Mouse (Mus musculus): Measurements from ENCODE around the gene Nosip. TPM values are rescaled to one million over a fixed set of nuclear protein-coding genes. Genes with fewer than 3 reads are reported as not detected.

Gene Nosip
- total and polyA plus RNA-seq, 2 experiments = 22.8 to 35.8 TPM

DNA sequence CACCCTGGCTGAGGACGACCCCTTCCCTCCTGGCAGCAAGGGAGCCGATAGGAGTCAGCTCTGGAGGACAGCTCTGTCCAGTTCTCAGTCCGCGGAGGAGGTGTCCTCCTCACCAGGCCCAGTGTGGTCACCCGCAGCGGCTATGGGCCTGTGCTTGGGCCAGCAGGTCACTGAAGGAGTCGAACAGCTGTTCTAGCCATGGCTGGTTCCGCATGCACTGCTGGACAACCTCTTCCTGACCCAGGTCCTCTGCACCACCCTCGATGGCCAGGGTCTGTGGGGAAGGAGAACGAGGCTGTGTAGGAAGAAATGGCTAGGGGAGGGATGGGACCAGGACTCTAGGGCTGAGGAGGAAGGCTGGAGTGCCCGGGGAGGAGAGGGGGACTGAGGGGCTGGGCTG, 33.9 kb upstream of the Nosip start:
- H3K27ac ChIP-seq (replicated peaks; ENCODE audit: insufficient read depth, low read depth, low read length) = no peak overlapping the region
- peaks cover 13% of the 10 kb centered on the region; the same call in 1 of the 2 replicates for H3K36me3 ChIP-seq (ENCODE audit: control insufficient read depth, insufficient read depth, low read length)
- H3K79me2 ChIP-seq (ENCODE audit: control insufficient read depth, insufficient read depth, low read length) = no peaks in the 10 kb centered on the region
- H3K4me3 ChIP-seq (ENCODE audit: insufficient read depth, low read depth, low read length) = no peak overlapping the region
- TF ChIP-seq CTCF (IDR thresholded peaks at IDR 0.05; ENCODE audit: low read depth, low read length) = no peak
- no peak for TF ChIP-seq POLR2A (IDR thresholded peaks at IDR 0.05; ENCODE audit: extremely low read depth, insufficient read depth, low read length)
- 90% methylated on average over 11 of the region's 11 CpGs for WGBS
- no peak for DNase-seq (ENCODE audit: extremely low read depth, low read depth, low spot score)
- H3K9ac ChIP-seq (ENCODE audit: low read depth, low read length) = no peak overlapping the region
- peaks cover 7% of the 10 kb centered on the region for H3K4me1 ChIP-seq (ENCODE audit: control insufficient read depth, insufficient read depth, low read length)
- H3K27me3 ChIP-seq (ENCODE audit: control insufficient read depth, insufficient read depth, low read length) = no peaks in the 10 kb centered on the region

- WGBS = 91% methylated on average over 6 of the region's 6 CpGs
- H3K27ac ChIP-seq (replicated peaks; ENCODE audit: insufficient read depth, low read depth, low read length) = no peak overlapping the region
Measured at GRCm38 (mm10) chr7:45029995-45030394, 32.2 kb upstream of the Nosip start.

DNA sequence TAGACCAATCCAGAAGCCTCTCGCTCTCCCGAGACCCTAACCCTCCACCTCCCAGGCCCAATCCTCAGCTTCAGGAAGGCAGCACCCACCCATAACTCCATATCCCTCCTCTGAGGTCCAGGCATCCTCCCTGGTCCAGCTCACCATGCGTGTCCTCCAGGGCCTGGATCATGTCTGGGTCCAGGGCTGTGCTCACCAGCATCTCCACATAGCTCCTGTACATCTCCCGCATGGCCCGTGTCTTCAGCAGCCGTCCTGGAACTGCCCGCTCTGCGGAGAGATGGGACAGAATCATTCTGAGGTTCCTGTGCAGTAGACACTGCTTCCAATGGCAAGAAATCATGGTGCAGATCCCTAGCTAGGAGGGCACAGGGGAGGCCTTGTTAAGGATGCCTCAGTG, 31.4 kb upstream of the Nosip start:
- TF ChIP-seq CTCF (IDR thresholded peaks at IDR 0.05; ENCODE audit: low read depth, low read length) (no peak), POLR2A (IDR thresholded peaks at IDR 0.05; ENCODE audit: extremely low read depth, insufficient read depth, low read length) (no peak)
- H3K4me3 ChIP-seq (ENCODE audit: insufficient read depth, low read depth, low read length) = no peak overlapping the region
- no peaks in the 10 kb centered on the region for H3K4me1 ChIP-seq (ENCODE audit: control insufficient read depth, insufficient read depth, low read length)
- DNase-seq (ENCODE audit: extremely low read depth, low read depth, low spot score) = no peak
- no peak overlapping the region for H3K9ac ChIP-seq (ENCODE audit: low read depth, low read length)
- H3K36me3 ChIP-seq (ENCODE audit: control insufficient read depth, insufficient read depth, low read length) = peaks cover 25% of the 10 kb centered on the region
- 96% methylated on average over 8 of the region's 8 CpGs for WGBS
- H3K79me2 ChIP-seq (ENCODE audit: control insufficient read depth, insufficient read depth, low read length) = no peaks in the 10 kb centered on the region
- H3K27me3 ChIP-seq (ENCODE audit: control insufficient read depth, insufficient read depth, low read length) = no peaks in the 10 kb centered on the region
- H3K27ac ChIP-seq (replicated peaks; ENCODE audit: insufficient read depth, low read depth, low read length) = no peak overlapping the region

More at GRCm38 (mm10) chr7:45029995-45030394, 32.2 kb upstream of the Nosip start:
- H3K79me2 ChIP-seq (ENCODE audit: control insufficient read depth, insufficient read depth, low read length) = no peaks in the 10 kb centered on the region
- TF ChIP-seq CTCF (IDR thresholded peaks at IDR 0.05; ENCODE audit: low read depth, low read length) (no peak), POLR2A (IDR thresholded peaks at IDR 0.05; ENCODE audit: extremely low read depth, insufficient read depth, low read length) (no peak)
- no peaks in the 10 kb centered on the region for H3K27me3 ChIP-seq (ENCODE audit: control insufficient read depth, insufficient read depth, low read length)
- H3K36me3 ChIP-seq (ENCODE audit: control insufficient read depth, insufficient read depth, low read length) = peaks cover 25% of the 10 kb centered on the region; the same call in 1 of the 2 replicates
- no peak for DNase-seq (ENCODE audit: extremely low read depth, low read depth, low spot score)
- no peak overlapping the region for H3K9ac ChIP-seq (ENCODE audit: low read depth, low read length)
- peaks cover 7% of the 10 kb centered on the region for H3K4me1 ChIP-seq (ENCODE audit: control insufficient read depth, insufficient read depth, low read length)
- no peak overlapping the region for H3K4me3 ChIP-seq (ENCODE audit: insufficient read depth, low read depth, low read length)

- Histone ChIP-seq H3K4me1 (ENCODE audit: control insufficient read depth, insufficient read depth, low read length) (no peaks in the 10 kb centered on the region), H3K27ac (replicated peaks; ENCODE audit: insufficient read depth, low read depth, low read length) (no peak overlapping the region), H3K79me2 (ENCODE audit: control insufficient read depth, insufficient read depth, low read length) (no peaks in the 10 kb centered on the region), H3K4me3 (ENCODE audit: insufficient read depth, low read depth, low read length) (no peak overlapping the region), H3K36me3 (ENCODE audit: control insufficient read depth, insufficient read depth, low read length) (peaks cover 25% of the 10 kb centered on the region), H3K27me3 (ENCODE audit: control insufficient read depth, insufficient read depth, low read length) (no peaks in the 10 kb centered on the region), H3K9ac (ENCODE audit: low read depth, low read length) (no peak overlapping the region)
- no peak for TF ChIP-seq CTCF (IDR thresholded peaks at IDR 0.05; ENCODE audit: low read depth, low read length)
- no peak for TF ChIP-seq POLR2A (IDR thresholded peaks at IDR 0.05; ENCODE audit: extremely low read depth, insufficient read depth, low read length)
- 95% methylated on average over 19 of the region's 19 CpGs for whole genome bisulfite sequencing
- no peak for DNase-seq (ENCODE audit: extremely low read depth, low read depth, low spot score)
Measured at GRCm38 (mm10) chr7:45033722-45034359, 28.4 kb upstream of the Nosip start.

DNA sequence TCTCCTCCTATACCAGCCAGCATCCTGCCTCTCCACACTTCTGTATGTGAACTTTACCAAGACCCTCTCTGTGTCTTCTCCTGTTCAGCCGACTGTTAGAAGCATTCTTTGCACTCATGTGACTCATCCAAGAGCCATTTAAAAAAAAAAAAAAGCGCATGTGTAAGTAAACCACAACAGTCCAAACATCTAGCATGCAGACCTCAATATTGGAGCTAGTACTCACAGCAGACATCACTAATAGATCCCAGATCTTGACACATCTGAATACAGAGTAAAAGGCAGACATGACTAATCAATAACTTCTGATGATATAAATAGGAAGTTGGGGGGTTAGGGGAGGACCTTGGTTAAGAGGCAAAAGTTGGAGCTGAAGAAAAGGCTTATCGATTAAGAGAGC, 26.6 kb upstream of the Nosip start:
- Histone ChIP-seq H3K27me3 (ENCODE audit: control insufficient read depth, insufficient read depth, low read length) (no peaks in the 10 kb centered on the region), H3K36me3 (ENCODE audit: control insufficient read depth, insufficient read depth, low read length) (peaks cover 24% of the 10 kb centered on the region), H3K4me3 (ENCODE audit: insufficient read depth, low read depth, low read length) (no peak overlapping the region), H3K4me1 (ENCODE audit: control insufficient read depth, insufficient read depth, low read length) (no peaks in the 10 kb centered on the region), H3K79me2 (ENCODE audit: control insufficient read depth, insufficient read depth, low read length) (no peaks in the 10 kb centered on the region), H3K9ac (ENCODE audit: low read depth, low read length) (no peak overlapping the region), H3K27ac (replicated peaks; ENCODE audit: insufficient read depth, low read depth, low read length) (no peak overlapping the region)
- TF ChIP-seq CTCF (IDR thresholded peaks at IDR 0.05; ENCODE audit: low read depth, low read length) (no peak), POLR2A (IDR thresholded peaks at IDR 0.05; ENCODE audit: extremely low read depth, insufficient read depth, low read length) (no peak)
- no peak for DNase-seq (ENCODE audit: extremely low read depth, low read depth, low spot score)
- 86% methylated on average over 3 of the region's 3 CpGs for WGBS

DNA sequence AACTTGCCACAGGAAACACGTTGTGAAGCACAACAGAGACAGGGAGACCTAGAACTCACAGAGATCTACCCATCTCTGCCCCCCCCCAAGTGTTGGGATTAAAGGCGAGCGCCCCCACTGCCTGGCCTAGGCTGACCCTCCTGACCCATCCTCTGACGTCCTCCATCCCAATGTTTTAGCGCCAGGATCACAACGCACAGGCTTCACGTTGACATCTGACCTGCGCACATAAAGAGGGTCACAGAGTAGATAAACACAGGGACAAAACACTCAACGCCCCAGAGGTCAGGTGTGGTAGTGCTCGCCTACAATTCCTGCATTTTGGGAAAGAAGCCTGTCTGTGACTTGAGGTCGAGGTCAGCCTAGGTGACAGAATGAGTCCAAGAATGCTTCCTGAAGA, 25.5 kb upstream of the Nosip start:
- H3K79me2 ChIP-seq (ENCODE audit: control insufficient read depth, insufficient read depth, low read length) = no peaks in the 10 kb centered on the region
- WGBS = 85% methylated on average over 11 of the region's 11 CpGs
- H3K4me3 ChIP-seq (ENCODE audit: insufficient read depth, low read depth, low read length) = no peak overlapping the region
- H3K4me1 ChIP-seq (ENCODE audit: control insufficient read depth, insufficient read depth, low read length) = no peaks in the 10 kb centered on the region
- TF ChIP-seq CTCF (IDR thresholded peaks at IDR 0.05; ENCODE audit: low read depth, low read length) = no peak
- no peak for TF ChIP-seq POLR2A (IDR thresholded peaks at IDR 0.05; ENCODE audit: extremely low read depth, insufficient read depth, low read length)
- H3K27me3 ChIP-seq (ENCODE audit: control insufficient read depth, insufficient read depth, low read length) = no peaks in the 10 kb centered on the region
- no peak overlapping the region for H3K27ac ChIP-seq (replicated peaks; ENCODE audit: insufficient read depth, low read depth, low read length)
- peaks cover 20% of the 10 kb centered on the region for H3K36me3 ChIP-seq (ENCODE audit: control insufficient read depth, insufficient read depth, low read length)
- DNase-seq (ENCODE audit: extremely low read depth, low read depth, low spot score) = no peak
- no peak overlapping the region for H3K9ac ChIP-seq (ENCODE audit: low read depth, low read length)
